Mouse (Mus musculus) v-Abl transformed pro-B cells (cell line): Measurements from ENCODE around the gene Tgoln1.

Source experiments
- in situ Hi-C, 2 experiments: fragments of 400-800 bp; cut with MboI; formaldehyde crosslinking; loops; one replicate each; pipeline ENCODE4 v1.15.1; 2025; ENCODE audit not compliant: unreplicated experiment in 2 of 2

The Tgoln1 gene

DNA sequence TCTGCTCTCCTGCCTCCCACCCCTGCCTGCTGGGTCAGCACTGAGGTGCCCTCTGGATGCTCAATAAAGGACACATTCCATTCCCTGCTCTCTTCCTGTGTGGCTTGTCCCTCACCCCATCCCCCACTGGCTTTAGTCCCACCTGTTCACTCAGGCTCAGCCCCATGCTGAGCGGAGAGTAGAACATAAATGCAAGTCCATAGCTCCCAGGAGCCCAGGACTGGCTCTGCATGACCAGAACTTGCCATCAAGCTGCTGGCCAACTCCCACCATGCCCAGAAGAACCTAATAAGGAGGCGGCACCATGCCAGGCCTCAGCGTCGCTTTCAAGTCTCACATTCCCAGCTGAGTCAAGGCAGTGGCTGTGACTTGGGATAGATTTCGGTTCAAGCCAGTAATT lies 53.9 kb downstream of the Tgoln1 start:
- in situ Hi-C loops = no loop called here

DNA sequence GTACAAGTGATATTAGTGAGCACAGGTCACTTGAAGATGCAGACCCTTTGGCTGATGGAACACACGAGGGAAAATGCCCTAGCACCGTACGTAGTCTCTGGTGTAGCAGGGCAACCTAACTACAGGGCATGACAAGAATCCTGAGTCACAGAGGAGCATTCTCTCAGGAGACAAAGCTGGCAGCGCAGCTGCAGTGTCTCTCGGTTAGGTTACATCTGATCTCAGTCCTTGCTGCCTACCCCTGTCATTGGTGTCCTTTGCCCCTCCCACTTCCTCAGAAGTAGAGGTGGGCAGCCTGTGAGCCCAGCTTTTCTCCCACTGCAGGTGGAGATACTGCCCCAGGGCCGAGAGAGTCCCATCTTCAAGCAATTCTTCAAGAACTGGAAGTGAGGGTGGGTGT lies 54.3 kb downstream of the Tgoln1 start:
- in situ Hi-C loops = no loop called here

DNA sequence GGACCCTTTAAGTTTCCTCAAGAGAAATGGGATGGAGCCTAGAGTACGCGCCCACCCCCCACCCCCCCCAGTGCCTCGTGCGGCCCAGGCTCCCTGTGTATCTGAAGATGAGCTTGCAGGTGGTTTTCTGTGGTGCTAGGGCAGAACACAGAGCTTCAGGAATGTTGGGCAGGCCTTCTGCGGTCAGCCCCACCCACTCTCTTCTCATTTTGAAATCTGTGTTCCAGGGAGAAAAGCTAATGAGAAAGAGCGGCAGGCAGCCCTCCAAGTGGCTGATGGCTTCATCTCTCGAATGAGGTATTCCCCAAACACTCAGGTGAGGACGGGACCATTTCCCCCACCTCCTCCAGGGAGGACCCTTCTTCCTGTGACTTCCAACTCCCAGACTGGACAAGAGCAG lies 56.0 kb downstream of the Tgoln1 start:
- in situ Hi-C loops = no loop called here
